Mouse (Mus musculus) midbrain, embryonic 13.5 days (tissue): ENCODE results near the gene Kdelr1. TPM values are rescaled to one million over a fixed set of nuclear protein-coding genes. Genes with fewer than 3 reads are reported as not detected.

Experiments used
- ATAC-seq: fragments of 200-750 bp; cut with Nextera tagmentation; 2 replicates; pipeline ENCODE4 v1.8.0; 2017; ENCODE audit warnings: mild to moderate bottlenecking, moderate TSS enrichment, moderate library complexity
- H3K27ac ChIP-seq: fragments of 300-500 bp; sonication (generic); 2 replicates; pipeline ENCODE4 v1.5.1; 2015; ENCODE audit warnings: inconsistent platforms, mild to moderate bottlenecking, moderate library complexity
- H3K27me3 ChIP-seq: fragments of 300-500 bp; sonication (generic); 2 replicates; pipeline ENCODE4 v1.6.1; 2015; ENCODE audit warnings: mild to moderate bottlenecking, inconsistent platforms
- H3K36me3 ChIP-seq: fragments of 300-500 bp; sonication (generic); 2 replicates; pipeline ENCODE4 v1.6.1; 2015; ENCODE audit warnings: mild to moderate bottlenecking, inconsistent platforms
- H3K4me1 ChIP-seq: fragments of 300-500 bp; sonication (generic); replicated peaks from 2 replicates; pipeline ENCODE4 v1.6.1; 2015; ENCODE audit warnings: inconsistent platforms
- H3K4me2 ChIP-seq: fragments of 300-500 bp; sonication (generic); replicated peaks from 2 replicates; pipeline ENCODE4 v1.6.1; 2015; ENCODE audit warnings: moderate library complexity, mild to moderate bottlenecking, inconsistent platforms
- H3K4me3 ChIP-seq: fragments of 300-500 bp; sonication (generic); replicated peaks from 2 replicates; pipeline ENCODE4 v1.5.1; 2015; ENCODE audit warnings: mild to moderate bottlenecking, inconsistent platforms
- H3K9ac ChIP-seq: fragments of 300-500 bp; sonication (generic); replicated peaks from 2 replicates; pipeline ENCODE4 v1.6.1; 2015; ENCODE audit warnings: mild to moderate bottlenecking, inconsistent platforms
- H3K9me3 ChIP-seq: fragments of 300-500 bp; sonication (generic); 2 replicates; pipeline ENCODE4 v1.6.1; 2016; ENCODE audit warnings: mild to moderate bottlenecking, inconsistent platforms
- WGBS: fragments of 180-500 bp; shearing (Covaris S2); methylation state at CpG from one replicate; pipeline ENCODE4 v1.1.7; 2015; 5-methylcytosine and 5-hydroxymethylcytosine counted together
- polyA plus RNA-seq: library from polyadenylated mRNA; unstranded; fragments of >200 nt; fragmentation: Nextera tagmentation; extraction: Ambion mirVana; gene quantifications from 2 replicates; pipeline ENCODE4 v1.2.1, GENCODE M21; 2015

Gene Kdelr1
- polyA plus RNA-seq, 1 experiment from 2014 or later, result 44.8 TPM

DNA sequence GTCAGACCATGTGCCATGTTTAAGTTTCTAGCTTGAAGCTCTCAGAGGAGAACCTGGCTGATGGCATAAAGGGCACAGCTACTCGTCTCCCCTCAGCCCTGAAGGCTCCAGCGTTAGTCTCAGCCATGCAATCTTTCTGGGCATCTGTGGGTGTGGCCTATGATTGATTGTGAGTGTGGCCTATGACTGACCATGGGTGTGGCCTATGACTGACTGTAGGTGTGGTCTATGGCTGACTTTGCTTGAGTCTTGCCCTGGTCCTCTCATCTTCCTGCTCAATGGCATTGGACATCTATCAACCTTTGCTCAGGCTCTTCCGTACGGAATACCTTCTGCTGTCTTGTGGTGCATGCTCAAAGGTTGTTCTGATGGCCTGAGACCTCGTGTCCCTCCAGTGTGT lies 29.0 kb downstream of the Kdelr1 start:
- Histone ChIP-seq H3K27me3 (no peaks in the 10 kb centered on the region), H3K9ac (no peak overlapping the region), H3K4me1 (peaks cover 13% of the 10 kb centered on the region), H3K4me2 (no peak overlapping the region), H3K36me3 (no peaks in the 10 kb centered on the region), H3K27ac (no peak overlapping the region), H3K4me3 (no peak overlapping the region), H3K9me3 (no peaks in the 10 kb centered on the region)
- 53% methylated on average over 5 of the region's 5 CpGs for WGBS
- no peak for ATAC-seq

DNA sequence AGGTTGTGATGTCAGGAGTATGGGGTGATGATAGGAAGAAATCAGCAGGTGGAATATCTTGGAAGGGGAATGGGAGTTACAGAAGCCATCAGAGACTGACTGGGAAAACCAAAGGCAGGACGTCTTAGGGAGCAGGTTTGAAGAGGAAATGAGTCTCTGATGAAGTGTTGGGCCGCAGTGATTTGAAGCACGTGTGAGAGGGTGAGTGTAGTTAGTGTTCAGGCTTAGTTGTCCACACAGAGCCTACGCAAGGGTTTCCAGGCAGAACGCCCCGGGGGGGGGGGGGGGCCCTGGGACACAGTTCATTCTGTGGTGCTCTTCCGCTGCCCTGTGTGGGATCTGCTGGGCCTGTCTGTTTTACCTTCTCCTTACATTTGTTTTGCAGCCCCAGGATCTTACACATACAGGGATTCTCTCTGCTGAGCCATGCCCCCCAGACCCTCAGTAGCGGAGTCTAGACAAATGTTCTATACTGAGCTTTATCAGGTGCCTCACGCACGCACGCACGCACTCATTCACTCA lies 30.0 kb downstream of the Kdelr1 start:
- no peak overlapping the region for H3K4me3 ChIP-seq
- no peaks in the 10 kb centered on the region for H3K9me3 ChIP-seq
- H3K36me3 ChIP-seq, result no peaks in the 10 kb centered on the region
- H3K4me1 ChIP-seq, result peaks cover 7% of the 10 kb centered on the region
- no peak overlapping the region for H3K27ac ChIP-seq
- ATAC-seq, result no peak
- 86% methylated on average over 12 of the region's 12 CpGs for WGBS
- H3K4me2 ChIP-seq, result no peak overlapping the region
- no peaks in the 10 kb centered on the region for H3K27me3 ChIP-seq
- no peak overlapping the region for H3K9ac ChIP-seq

DNA sequence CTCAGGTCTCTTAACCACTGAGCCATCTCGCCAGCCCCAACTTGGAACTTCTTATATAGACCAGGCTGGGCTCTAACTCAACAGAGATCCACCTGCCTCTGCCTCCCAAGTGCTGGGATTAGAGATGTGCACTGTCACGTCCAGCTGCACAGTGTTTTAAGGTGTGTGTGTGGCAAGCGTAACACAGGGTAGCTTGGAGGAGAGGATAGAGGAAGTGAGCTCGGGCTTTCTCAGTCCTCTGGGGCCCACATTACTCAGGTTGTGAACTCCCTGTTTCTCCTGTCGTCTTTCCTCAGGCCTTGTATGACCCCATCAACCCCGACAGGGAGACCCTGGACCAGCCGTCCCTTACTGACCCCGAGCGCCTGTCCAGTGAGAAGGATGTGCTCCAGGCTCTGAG lies 34.0 kb downstream of the Kdelr1 start:
- H3K9me3 ChIP-seq, result no peaks in the 10 kb centered on the region

DNA sequence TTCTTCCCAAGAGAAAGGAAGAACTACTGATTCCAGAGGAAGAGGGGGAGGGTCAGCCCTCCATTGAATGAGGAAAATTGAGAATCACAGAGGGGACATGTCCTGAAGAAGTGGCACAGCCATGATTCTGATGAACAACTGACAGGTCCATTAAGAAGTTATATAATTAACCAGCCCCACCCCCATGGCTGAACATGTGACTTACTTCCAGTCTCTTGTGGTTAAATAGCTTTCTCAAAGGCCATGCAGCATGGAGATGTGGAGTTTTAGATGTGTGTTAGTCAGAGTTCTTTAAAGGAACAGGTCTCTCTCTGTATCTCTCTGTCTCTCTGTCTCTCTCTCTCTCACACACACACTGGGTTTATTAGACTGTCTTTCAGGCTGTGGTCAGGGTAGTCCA lies 35.8 kb downstream of the Kdelr1 start:
- H3K9me3 ChIP-seq, result no peaks in the 10 kb centered on the region
- H3K36me3 ChIP-seq, result peaks cover 30% of the 10 kb centered on the region
- no peak overlapping the region for H3K9ac ChIP-seq
- H3K4me2 ChIP-seq, result no peak overlapping the region
- no peak overlapping the region for H3K27ac ChIP-seq
- no peak for ATAC-seq
- H3K4me1 ChIP-seq, result no peaks in the 10 kb centered on the region
- H3K4me3 ChIP-seq, result no peak overlapping the region
- no peaks in the 10 kb centered on the region for H3K27me3 ChIP-seq

More for the DNA sequence above, 34.0 kb downstream of the Kdelr1 start:
- no peak overlapping the region for H3K9ac ChIP-seq
- no peak overlapping the region for H3K27ac ChIP-seq
- H3K4me2 ChIP-seq, result no peak overlapping the region
- H3K4me1 ChIP-seq, result no peaks in the 10 kb centered on the region
- WGBS, result 92% methylated on average over 9 of the region's 9 CpGs
- no peak overlapping the region for H3K4me3 ChIP-seq
- H3K36me3 ChIP-seq, result peaks cover 30% of the 10 kb centered on the region
- H3K27me3 ChIP-seq, result no peaks in the 10 kb centered on the region
- no peak for ATAC-seq

DNA sequence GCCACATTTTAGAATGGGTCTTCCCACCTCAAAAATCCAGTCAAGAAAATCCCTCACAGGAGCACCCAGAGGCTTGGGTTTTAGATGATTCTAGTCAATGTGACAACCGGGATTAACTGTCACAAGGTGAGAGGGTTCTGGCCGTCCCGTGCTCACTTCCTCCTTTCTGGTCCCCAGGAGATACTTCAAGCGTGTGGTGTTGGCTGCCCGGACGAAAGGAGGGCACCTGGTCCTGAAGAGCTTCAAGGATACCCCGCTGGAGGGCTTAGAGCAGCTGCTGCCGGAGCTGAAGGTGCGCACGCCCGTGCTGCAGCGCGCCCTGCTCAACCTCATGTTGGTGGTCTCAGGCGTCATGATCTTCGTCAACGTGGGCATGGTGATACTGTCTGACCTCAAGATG lies 36.6 kb downstream of the Kdelr1 start:
- H3K4me1 ChIP-seq, result no peaks in the 10 kb centered on the region
- no peaks in the 10 kb centered on the region for H3K9me3 ChIP-seq
- H3K27ac ChIP-seq, result no peak overlapping the region
- H3K9ac ChIP-seq, result no peak overlapping the region
- no peaks in the 10 kb centered on the region for H3K27me3 ChIP-seq
- no peak overlapping the region for H3K4me3 ChIP-seq
- WGBS, result 93% methylated on average over 16 of the region's 16 CpGs
- peaks cover 35% of the 10 kb centered on the region for H3K36me3 ChIP-seq
- no peak overlapping the region for H3K4me2 ChIP-seq
- ATAC-seq, result no peak

DNA sequence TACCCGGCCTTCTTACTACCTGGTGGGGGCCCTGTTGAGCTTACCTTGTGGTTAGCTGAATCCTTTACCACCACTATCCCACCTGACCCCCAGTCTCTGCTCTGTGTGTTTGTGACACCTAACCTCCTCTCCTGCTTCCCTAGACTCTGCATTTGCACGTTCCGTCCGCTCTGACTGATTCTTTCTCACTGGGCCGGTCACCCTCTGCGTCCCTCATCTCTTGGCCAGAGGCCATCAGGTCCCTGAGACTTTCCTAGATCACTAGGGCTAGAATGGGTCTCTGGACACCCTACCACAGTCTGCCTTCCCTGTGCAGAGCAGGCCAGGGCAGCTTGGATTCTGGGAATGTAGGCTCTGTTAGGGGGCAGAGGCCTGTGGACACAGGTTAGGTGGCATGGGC lies 41.5 kb downstream of the Kdelr1 start:
- Histone ChIP-seq H3K27ac (no peak overlapping the region), H3K4me3 (no peak overlapping the region), H3K9me3 (no peaks in the 10 kb centered on the region), H3K4me1 (peaks cover 22% of the 10 kb centered on the region), H3K9ac (no peak overlapping the region), H3K27me3 (no peaks in the 10 kb centered on the region), H3K36me3 (peaks cover 26% of the 10 kb centered on the region), H3K4me2 (no peak overlapping the region)
- no peak for ATAC-seq
- WGBS, result 90% methylated on average over 6 of the region's 6 CpGs

DNA sequence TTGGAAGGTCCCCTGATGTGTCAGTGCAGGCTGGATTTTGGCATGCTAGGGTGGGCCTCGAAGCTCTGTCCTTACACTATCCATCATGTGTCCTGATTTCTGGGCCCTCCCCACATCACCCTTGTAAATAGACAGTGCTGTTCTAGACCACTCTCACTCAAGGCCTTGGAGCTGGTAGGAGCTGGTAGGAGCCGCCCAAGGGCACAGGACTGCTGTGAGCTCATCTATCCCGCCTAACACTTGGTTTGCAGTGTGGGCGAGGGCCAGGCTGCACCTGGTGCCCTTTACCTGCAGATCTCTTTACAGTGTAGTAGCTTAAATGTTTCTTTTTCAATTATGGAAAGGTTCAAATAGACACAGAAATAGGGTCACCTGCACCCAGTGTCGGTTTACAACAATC lies 42.4 kb downstream of the Kdelr1 start:
- WGBS, result 90% methylated on average over 5 of the region's 5 CpGs
- Histone ChIP-seq H3K27ac (no peak overlapping the region), H3K9ac (no peak overlapping the region), H3K4me1 (peaks cover 22% of the 10 kb centered on the region), H3K36me3 (peaks cover 16% of the 10 kb centered on the region), H3K4me2 (no peak overlapping the region), H3K9me3 (no peaks in the 10 kb centered on the region), H3K4me3 (no peak overlapping the region), H3K27me3 (peaks cover 4% of the 10 kb centered on the region; the same call in 1 of the 2 replicates)
- no peak for ATAC-seq

DNA sequence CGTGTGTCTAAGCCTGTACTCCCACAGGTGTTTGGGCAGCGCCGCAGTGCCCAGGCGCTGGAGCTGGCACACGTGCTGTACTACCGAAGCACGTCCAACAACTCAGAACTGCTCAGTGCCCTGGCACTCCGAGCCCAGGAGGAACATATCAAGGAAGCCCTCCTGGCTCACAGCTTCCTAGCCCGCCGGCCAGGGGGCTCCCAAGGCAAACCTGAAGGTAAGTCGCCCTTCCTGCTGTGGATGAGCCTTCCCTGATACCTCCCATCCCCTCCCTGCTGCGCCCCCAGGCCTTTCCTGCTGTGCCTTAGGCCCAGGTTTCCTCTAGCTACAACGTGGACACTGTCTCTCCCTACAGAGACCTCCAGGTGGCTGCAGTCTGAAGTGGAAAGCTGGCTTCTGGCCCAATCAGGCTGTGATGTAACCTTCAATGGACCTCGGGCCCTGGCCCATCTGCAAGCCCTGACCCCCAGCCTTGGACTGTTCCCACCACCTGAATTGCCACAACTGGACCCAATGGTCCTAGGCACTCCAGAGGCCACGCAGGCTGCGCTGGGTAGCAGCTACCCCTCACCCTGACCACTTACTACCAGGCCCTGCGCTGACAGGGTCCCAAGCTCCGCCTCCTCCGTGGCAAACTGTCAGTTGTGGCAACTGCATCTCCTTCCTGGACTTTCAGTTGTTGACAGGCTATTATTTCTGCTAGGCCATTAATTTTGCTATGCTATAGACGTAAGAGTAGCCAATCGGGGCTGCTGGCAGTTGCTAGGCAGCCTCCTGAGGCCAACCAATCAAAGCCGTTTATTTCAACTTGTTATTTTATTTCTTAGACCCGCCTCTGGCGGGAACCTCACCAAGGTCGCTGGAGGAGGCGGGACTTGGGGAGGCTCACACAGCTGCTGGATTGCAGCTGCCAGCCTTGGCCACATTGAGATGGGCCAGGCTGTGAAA lies 43.8 kb downstream of the Kdelr1 start:
- Histone ChIP-seq H3K27ac (peak overlapping the region; percentile 76), H3K4me2 (peak overlapping the region; percentile 55), H3K4me3 (peak overlapping the region; percentile 27), H3K27me3 (peaks cover 13% of the 10 kb centered on the region; the same call in 1 of the 2 replicates), H3K9ac (peak overlapping the region; percentile 63), H3K9me3 (no peaks in the 10 kb centered on the region), H3K36me3 (peaks cover 4% of the 10 kb centered on the region; the same call in 1 of the 2 replicates), H3K4me1 (peaks cover 22% of the 10 kb centered on the region)
- peak; percentile 89 for ATAC-seq
- WGBS, result 35% methylated on average over 26 of the region's 26 CpGs

DNA sequence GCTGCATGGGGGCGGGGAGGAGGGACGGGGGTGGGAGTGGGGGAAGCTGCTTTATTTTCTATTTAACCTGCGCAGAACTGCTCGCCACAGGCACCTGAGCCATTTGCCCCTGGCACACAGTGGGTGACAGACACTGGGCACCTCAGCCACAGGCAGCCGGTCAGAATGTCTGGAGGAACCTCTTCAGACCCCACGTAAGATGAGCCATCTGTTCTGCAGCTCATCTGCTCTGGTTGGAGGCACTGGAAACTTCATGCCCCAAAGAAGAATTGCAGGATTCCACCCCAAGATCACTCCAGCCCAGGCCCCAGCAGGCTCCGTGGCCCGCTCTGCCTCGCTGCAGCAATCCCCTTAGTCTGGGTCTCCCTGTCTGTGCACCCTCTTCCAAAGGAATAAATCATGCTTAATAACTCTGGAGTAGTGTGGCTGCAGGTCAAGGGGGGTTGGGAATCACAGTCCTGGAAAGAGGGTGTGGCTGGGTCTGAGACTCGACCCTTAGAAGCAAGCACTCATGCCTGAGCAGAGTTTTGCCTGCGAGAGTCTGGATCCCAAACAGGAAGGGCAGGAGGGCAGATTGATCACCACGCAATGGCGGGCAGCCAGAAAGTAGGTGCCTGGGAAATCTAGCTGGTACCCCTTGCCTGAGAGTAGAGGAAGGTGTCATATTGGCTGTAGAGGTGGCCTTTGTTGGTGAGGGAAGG lies 44.6 kb downstream of the Kdelr1 start:
- Histone ChIP-seq H3K36me3 (0 out of 2 replicates have a peak, but pooled peaks cover 4% of the 10 kb centered on the region), H3K4me3 (0 out of 2 replicates have a peak overlapping the region, but pooled peaks have one; percentile 10), H3K4me2 (peak overlapping the region; percentile 55), H3K27me3 (peaks cover 13% of the 10 kb centered on the region; the same call in 1 of the 2 replicates), H3K9ac (peak overlapping the region; percentile 63), H3K27ac (peak overlapping the region; percentile 76), H3K4me1 (peaks cover 22% of the 10 kb centered on the region), H3K9me3 (no peaks in the 10 kb centered on the region)
- ATAC-seq, result peak; percentile 18; the same call in 1 of the 2 replicates
- 39% methylated on average over 13 of the region's 13 CpGs for WGBS

DNA sequence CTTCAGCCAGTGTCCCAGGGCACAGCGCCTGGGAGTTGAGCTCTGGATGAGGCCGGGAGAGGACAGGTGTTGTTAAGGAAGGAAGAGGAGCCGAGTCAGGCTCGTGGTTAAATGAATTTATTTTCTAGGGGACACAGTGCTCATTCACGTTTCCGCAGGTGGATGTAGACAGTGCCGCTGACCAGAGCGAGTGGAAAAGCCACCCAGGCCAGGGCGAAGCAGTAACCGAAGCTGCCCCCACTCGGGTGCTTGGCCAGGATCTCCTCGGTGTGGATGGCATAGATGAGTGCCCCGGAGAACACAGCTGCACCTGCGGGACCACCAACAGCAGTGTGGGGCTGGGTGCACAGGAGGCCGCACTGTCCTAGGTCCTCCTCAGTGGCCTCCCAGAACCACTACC lies 45.4 kb downstream of the Kdelr1 start:
- no peak overlapping the region for H3K4me3 ChIP-seq
- no peak overlapping the region for H3K4me2 ChIP-seq
- H3K9me3 ChIP-seq, result no peaks in the 10 kb centered on the region
- ATAC-seq, result no peak
- peak overlapping the region; percentile 76; the same call in 1 of the 2 replicates for H3K27ac ChIP-seq
- H3K27me3 ChIP-seq, result peaks cover 13% of the 10 kb centered on the region; the same call in 1 of the 2 replicates
- H3K9ac ChIP-seq, result peak overlapping the region; percentile 63
- H3K36me3 ChIP-seq, result 0 out of 2 replicates have a peak, but pooled peaks cover 4% of the 10 kb centered on the region
- WGBS, result 90% methylated on average over 15 of the region's 15 CpGs
- peaks cover 30% of the 10 kb centered on the region for H3K4me1 ChIP-seq

DNA sequence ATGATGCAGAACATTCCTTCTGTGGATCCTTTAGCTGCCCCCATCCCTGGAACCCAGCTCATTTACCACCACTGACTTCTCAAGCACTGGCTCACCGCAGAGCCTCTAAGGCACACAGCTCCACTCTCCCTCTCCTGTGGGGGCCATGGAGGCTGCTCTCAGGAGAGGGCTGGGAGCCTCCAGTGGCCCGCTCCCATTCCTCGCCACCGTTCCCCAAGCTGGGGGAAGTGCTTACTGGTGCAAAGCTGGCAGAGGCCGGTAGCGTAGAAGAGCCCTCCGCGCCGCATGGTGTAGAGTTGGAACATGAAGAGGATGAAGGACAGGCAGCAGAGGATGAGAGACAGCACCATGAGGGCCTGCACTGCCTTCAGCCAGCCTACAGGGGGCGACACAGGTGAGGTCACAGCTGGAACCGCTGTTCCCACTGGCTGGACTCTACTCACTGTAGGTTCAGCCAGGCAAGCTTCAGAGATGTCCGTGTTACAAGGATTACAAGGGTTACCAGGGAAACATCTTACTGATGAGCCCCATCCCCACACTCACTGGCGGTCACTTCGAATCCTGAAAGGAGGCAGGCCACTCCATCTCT lies 46.6 kb downstream of the Kdelr1 start:
- Histone ChIP-seq H3K27me3 (peaks cover 13% of the 10 kb centered on the region; the same call in 1 of the 2 replicates), H3K4me1 (peaks cover 30% of the 10 kb centered on the region), H3K27ac (no peak overlapping the region), H3K4me3 (no peak overlapping the region), H3K9me3 (no peaks in the 10 kb centered on the region), H3K4me2 (no peak overlapping the region), H3K9ac (no peak overlapping the region), H3K36me3 (no peaks in the 10 kb centered on the region)
- ATAC-seq, result no peak
- WGBS, result 69% methylated on average over 14 of the region's 14 CpGs
